Mouse (Mus musculus): ENCODE data around the gene Cmtm1. TPM values are rescaled to one million over a fixed set of nuclear protein-coding genes. Genes with fewer than 3 reads are reported as not detected.

Gene Cmtm1
- not detected in 2 replicates for polyA plus RNA-seq (2012; rRNA removed)

DNA sequence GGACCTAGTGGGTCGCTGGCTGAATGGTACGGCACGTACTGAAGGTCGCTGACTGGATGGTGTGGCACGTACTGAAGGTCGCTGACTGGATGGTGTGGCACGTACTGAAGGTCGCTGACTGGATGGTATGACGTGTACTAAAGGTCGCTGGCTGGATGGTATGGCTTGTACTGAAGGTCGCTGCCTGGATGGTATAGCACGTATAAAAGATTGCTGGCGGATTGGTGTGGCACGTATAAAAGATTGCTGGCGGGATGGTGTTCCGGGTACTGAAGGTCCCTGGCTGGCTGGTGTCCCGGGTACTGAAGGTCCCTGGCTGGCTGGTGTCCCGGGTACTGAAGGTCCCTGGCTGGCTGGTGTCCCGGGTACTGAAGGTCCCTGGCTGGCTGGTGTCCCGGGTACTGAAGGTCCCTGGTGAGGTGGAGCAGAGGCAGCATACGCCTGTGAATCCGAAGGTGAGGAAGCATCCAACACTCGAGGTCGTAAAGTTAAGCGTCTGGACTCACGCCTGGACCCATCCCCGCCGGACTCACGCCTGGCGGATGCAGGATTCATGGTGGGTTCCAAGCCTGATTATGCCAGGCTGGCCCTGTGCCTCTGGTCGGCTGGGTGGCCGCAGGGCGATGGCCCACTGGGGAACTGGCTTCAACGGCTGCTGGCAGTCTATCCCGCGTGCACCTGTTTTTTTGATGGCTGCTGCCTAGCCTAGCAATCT, at the start of gene Cmtm1, which contains the start of gene Gm45711:
Cmtm1 (minus strand) TSS at position 705 of the 715 bp plus-strand sequence.
Gm45711 (minus strand) TSS at position 641 of the 715 bp plus-strand sequence.

DNA sequence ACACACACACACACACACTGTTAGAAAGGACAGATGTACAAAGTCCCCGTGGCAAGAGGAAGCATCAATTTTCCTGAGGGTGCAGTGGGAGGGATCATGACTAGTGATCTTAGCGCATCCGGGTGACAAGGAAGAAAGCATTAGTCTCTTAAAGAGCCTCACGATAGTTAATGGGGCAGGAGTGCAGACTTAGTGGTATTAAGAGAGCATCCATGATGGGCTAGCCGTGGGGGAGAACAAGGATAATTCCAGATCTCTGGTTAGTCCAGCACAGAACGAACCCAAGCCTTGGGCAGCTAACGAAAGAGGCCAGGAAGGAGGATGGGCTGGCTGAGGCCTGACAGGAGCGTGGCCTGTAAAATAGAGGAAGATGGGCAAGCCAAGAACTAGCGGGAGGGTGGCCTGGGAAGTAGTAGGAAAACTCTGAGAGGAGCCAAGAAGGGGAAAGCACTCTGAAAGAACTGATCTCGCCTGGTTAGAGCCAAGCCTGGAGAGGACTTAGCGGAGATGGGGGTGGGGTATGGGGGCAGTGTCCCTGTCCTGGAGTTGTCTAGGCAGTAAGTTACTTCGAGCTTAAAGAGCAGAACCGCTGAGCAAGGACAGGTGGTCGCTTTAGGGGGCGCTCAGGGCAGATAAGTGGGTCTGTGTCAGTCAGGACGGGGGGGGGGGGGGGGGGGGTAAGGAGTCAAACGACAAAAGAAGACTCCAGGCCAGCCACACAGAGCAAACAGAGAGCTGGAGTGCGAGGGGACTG, 29.5 kb upstream of the Cmtm1 start, which contains the start of gene Cmtm3:
Cmtm3 (plus strand) TSS at position 182 of the 754 bp plus-strand sequence.

DNA sequence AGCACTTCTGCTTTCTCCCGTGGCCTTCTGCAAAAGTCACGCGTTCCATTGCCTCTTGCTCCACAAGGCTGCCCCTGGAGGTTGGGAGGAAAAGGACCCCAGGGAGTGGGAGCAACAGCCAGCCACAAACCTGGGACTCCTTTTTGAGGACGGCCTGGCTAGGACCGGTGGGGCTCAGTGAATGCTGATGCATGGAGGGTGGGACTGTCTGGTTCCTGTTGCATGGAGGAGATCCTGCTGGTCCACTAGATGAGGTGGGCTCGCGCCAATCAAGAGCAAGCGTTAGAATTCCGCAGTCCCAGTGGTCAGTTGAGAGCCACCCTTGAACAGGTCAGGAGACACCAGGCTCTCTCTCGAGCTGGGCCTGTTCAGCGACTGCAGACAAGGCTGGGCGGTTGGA, 12.0 kb upstream of the Cmtm1 start, which contains the start of gene Cmtm2b:
Cmtm2b (plus strand) TSS at position 301 of the 400 bp plus-strand sequence.

GRCm38 (mm10) chr8:104321267-104321666, 11.3 kb upstream of the Cmtm1 start, which contains the start of gene Gm11020:
Gm11020 (plus strand) TSS chr8:104321567.

DNA sequence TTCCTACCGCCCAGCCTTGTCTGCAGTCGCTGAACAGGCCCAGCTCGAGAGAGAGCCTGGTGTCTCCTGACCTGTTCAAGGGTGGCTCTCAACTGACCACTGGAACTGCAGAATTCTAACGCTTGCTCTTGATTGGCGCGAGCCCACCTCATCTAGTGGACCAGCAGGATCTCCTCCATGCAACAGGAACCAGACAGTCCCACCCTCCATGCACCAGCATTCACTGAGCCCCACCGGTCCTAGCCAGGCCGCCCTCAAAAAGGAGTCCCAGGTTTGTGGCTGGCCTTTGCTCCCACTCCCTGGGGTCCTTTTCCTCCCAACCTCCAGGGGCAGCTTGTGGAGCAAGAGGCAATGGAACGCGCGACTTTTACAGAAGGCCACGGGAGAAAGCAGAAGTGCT, 16.9 kb downstream of the Cmtm1 start, which contains the start of gene Cmtm2a:
Cmtm2a (minus strand) TSS at position 101 of the 400 bp plus-strand sequence.

DNA sequence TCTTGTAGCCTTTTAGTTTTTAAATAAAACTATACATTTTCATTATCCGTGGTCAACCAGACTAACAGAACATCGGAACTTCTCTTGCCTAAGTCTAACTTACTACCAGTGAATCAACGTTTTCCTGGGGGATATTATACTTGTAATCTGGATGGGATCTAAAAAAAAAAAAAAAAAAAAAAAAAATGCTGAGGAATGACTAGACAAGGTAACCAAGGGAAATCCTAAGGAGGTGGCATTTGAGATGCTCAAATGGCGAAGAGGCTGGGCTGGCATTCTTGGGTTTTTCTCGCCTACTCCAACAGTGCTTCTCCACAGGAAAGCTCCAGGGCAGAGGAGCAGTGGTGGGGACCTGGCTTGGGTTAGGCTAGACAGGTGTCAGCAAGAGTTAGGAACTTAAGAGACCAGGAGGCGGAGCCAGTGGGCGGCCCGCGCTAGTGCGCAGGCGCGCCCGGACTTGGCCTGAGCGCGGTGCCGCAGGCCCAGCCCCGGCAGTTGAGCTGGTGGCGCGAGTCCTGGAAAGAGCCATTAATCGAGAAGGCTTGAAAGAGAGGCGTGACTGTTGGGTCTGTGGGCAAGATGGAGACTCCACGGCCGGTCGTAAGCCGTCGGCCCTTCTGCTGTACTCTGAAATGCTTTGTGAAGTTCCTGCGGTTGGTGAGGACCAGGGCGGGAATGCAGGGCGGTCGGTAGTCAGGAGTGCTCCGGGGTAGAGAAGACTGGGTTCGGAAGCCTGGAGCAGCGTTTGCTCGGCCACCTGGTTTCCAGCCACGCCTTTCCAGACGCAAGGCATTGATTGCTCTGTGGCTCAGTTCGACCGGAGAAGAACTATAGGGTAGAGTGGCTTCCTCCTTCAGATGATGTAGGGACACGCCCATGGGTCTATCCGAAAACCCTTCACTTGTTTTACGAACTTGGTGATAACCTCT, 59.2 kb downstream of the Cmtm1 start, which contains the start of gene Cklf:
Cklf (plus strand) TSS at position 423 of the 929 bp plus-strand sequence.

GRCm38 (mm10) chr8:104248276-104248675, 61.7 kb downstream of the Cmtm1 start, which contains the start of gene Tk2:
Tk2 (minus strand) TSS chr8:104248558.

Other genes starting within 250 kb of the Cmtm1 start
- 14.7 and 16.5 TPM in 2 replicates for gene Cdh5, start 208.5 kb downstream of the Cmtm1 start, polyA plus RNA-seq (2012; rRNA removed)
- gene Bean1, start 139.7 kb downstream of the Cmtm1 start, polyA plus RNA-seq (2012; rRNA removed): 18.2 and 18.4 TPM in 2 replicates
- 14.4 and 15.2 TPM in 2 replicates for gene Tk2, start 61.6 kb downstream of the Cmtm1 start, polyA plus RNA-seq (2012; rRNA removed)
- 2.4 and 2.8 TPM in 2 replicates for gene Cklf, start 59.3 kb downstream of the Cmtm1 start, polyA plus RNA-seq (2012; rRNA removed)
- gene Cmtm2a, start 17.0 kb downstream of the Cmtm1 start, polyA plus RNA-seq (2012; rRNA removed): not detected in 2 replicates
- gene Gm45711, start 64 bp downstream of the Cmtm1 start, polyA plus RNA-seq (2012; rRNA removed): not detected in 2 replicates
- not detected in 2 replicates for gene Gm11020, start 11.4 kb upstream of the Cmtm1 start, polyA plus RNA-seq (2012; rRNA removed)
- not detected in 2 replicates for gene Cmtm2b, start 12.1 kb upstream of the Cmtm1 start, polyA plus RNA-seq (2012; rRNA removed)
- gene Cmtm3, start 29.3 kb upstream of the Cmtm1 start, polyA plus RNA-seq (2012; rRNA removed): 49.2 and 55.2 TPM in 2 replicates
- gene Cmtm4, start 85.7 kb upstream of the Cmtm1 start, polyA plus RNA-seq (2012; rRNA removed): 46.0 and 55.8 TPM in 2 replicates
- 14.5 and 19.3 TPM in 2 replicates for gene Dync1li2, start 132.9 kb upstream of the Cmtm1 start, polyA plus RNA-seq (2012; rRNA removed)
- 0.03 TPM in 1 of 2 replicates, not detected in the other for gene Terb1, start 199.8 kb upstream of the Cmtm1 start, polyA plus RNA-seq (2012; rRNA removed)
- gene Nae1, start 224.5 kb upstream of the Cmtm1 start, polyA plus RNA-seq (2012; rRNA removed): 4.2 and 4.4 TPM in 2 replicates
- 1.9 and 2.7 TPM in 2 replicates for gene Car7, start 224.5 kb upstream of the Cmtm1 start, polyA plus RNA-seq (2012; rRNA removed)

All from colon, adult 2 months (tissue).